Mouse (Mus musculus) G1E-ER4 (cell line): ENCODE measurements around the gene Pptc7. TPM values are rescaled to one million over a fixed set of nuclear protein-coding genes. Genes with fewer than 3 reads are reported as not detected.

Experiments used
- GATA1 ChIP-seq: IDR thresholded peaks from one replicate; pipeline ENCODE4 v1.8.0; 2012; ENCODE audit warnings: low read length, inconsistent platforms
- polyA plus RNA-seq: library from polyadenylated mRNA; stranded (reverse); fragments of >175 nt; gene quantifications from 2 replicates; pipeline ENCODE4 v1.2.3, GENCODE M21; 2012

Pptc7 gene
- polyA plus RNA-seq, 1 experiment = 6.8 TPM

GRCm38 (mm10) chr5:122285029-122285766, 1.0 kb downstream of the Pptc7 start:
- no peak for TF ChIP-seq GATA1

- no peak for TF ChIP-seq GATA1
These were observed 1.6 kb downstream of the Pptc7 start for GRCm38 (mm10) chr5:122285767-122286150.

GRCm38 (mm10) chr5:122286191-122286590, 2.0 kb downstream of the Pptc7 start:
- no peak for TF ChIP-seq GATA1

- TF ChIP-seq GATA1 = no peak
These were observed 2.9 kb downstream of the Pptc7 start for GRCm38 (mm10) chr5:122287026-122287425.

GRCm38 (mm10) chr5:122288147-122288811, 4.1 kb downstream of the Pptc7 start:
- TF ChIP-seq GATA1 = no peak

- no peak for TF ChIP-seq GATA1
These were observed 7.0 kb downstream of the Pptc7 start for GRCm38 (mm10) chr5:122291149-122291548.

DNA sequence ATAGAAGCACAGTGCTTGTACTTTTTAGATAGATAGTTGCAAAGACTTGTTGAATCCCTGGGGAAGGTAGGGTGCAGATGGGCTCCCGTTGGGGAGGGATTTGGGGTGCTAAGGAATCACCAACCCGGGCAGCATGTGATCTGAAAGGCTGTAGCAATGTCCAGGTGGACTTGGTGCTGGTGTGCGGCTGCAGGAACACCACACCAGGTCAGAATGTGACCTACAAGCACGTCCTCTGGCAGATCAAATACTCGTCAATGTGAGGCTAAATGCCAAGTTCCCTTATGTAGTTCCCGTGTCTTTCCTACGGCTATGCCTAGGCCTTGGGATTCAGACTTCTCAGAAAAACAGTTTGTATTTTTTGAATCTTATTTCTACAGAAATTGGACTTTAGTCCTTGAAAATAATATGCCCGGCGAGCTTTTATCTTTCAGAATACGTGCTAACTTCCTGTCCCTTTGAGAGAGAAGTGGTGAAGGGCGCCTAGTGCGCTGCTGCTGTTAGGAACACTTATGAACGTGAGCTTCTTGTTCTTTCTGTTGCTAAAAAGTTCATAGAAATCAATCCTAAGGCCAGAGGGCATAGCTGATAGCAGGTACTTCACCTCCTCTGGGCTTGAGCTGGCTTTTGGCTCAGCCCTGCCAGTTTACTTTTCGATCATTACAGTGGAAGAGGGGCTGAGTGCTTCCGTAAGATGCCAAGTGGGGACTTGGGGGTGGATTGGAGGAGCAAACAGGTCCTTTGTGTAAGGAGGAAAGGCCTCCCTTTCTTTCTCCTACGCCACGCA, 7.6 kb downstream of the Pptc7 start:
- no peak for TF ChIP-seq GATA1

GRCm38 (mm10) chr5:122293131-122293530, 9.0 kb downstream of the Pptc7 start:
- no peak for TF ChIP-seq GATA1

DNA sequence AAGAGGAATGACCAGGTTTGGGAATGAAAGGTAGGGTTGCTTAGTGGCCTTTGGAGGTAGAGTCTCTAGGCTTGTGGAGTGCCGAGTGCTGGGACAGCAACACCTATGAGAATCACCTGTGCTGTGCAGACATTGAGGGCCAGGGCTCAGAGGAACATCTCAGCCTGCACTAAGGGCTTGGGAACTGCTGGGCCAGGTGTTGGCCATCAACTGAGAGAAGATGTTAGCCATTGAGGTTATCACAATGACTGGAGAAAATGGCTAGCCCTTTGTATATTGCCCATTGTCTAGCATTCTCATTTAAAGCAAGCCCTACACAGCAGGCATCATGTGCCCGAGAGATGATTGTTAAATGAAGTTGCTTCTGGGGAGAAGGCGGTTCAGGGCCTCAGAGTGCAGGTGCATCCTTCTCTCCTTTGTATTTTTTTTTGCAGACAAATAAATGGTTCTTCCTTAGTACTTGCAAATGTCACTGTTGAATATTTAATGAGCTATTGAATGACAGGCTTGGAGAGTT, 10.1 kb downstream of the Pptc7 start:
- no peak for TF ChIP-seq GATA1

DNA sequence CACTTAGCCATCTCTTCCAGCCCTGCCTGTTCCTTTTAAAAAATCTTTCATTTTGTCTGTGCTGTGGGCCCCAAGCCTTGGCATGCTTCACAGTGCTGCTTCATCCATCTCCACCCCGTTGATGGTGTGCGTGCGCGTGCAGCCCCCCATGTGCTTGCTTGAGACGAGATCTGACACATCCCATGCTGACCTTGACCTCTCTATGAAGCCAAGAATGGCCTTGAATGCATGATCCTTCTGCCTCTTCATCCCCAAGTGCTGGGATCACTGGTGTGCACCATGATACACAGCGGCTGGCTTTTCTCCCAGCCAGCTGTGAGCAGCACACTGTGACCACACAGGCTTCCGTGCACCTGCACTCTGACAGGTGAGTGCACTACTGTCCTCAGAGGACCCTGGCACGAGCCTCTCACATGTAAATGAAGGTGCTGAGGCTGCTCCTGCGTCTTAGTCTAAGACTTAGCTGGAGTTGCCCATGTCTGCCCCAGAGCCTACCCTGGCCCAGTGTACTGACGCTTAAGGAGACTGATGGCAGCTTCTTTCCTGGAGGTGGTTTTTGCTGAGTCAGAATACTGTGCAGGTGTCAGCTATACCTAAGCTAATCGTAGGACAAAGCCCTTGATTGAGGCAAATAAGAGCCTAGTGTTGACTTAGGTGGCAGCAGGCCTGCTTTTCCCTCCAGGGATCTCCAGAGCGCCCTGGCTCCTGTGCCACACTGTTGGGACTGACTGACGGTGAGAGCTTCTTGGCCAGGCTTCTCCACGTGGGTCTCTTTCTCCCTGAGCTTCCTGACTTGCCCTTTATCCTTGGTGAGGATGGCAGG, 11.2 kb downstream of the Pptc7 start:
- TF ChIP-seq GATA1 = no peak

GRCm38 (mm10) chr5:122300071-122300518, 15.9 kb downstream of the Pptc7 start:
- TF ChIP-seq GATA1 = no peak

DNA sequence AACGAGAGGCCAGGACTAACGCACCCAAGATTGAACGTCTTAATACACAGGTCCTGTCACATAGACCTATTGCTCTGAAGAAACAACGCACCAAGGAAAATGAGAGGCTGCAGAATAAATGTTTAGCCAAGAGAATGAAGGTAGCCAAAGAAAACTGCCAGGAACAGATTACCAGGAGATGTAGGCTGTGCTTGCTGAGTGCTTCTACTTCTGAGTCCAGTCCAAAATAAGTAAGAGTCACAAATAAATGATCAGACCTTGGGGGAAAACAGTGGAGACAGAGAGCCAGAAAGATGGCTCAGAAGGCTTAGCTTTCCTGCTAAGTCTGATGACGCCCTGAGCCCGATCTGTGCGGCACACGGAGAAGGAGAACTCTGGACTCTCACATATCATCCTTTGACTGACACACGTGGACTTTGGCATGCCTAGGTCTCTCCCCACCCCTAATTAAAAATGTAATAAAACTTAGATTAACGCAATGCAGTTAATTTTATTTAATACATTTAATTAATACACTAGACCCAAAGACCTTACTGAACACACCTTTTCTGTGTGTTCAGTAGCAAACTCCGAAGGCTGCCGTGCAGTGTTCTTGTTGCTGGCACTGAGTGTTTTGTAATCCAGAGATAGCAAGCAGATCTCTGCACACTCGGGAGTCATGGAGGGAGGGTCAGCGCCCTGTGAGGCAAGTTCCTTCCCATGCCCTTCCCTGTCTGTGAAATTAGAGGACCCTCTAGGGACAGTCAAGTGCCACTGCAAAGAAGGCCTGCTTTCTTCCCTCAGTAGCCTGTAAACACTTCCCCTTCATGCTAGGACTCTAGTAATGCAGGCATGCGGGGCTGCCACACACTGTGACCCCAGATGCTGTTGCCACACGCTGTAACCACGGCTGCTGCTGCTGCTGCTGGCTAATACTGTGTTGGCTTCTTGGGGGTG, 18.9 kb downstream of the Pptc7 start:
- no peak for TF ChIP-seq GATA1

DNA sequence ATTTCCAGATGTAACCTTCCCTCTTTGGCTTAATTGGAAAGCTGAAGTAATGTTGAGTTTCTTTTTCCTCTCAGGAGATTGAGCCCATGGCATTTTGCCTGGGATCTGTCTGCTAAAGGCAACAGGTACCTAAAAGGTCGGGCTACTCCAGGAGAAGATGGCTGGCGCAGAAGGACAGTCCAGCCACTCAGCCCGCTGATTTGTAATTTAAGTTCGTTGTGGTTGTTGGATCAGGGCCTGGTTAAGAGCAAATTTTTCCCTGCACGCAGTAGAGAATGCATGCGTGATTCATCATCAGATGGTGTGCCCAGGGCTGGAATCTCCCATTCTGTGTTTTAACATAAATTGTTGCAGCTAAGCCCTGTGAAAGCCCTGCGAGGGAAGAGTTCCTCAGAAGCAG, 19.8 kb downstream of the Pptc7 start:
- TF ChIP-seq GATA1 = no peak

- TF ChIP-seq GATA1 = no peak
These were observed 20.4 kb downstream of the Pptc7 start for GRCm38 (mm10) chr5:122304541-122304940.
